Mouse (Mus musculus): Measurements from ENCODE around the gene Ciz1. TPM values are rescaled to one million over a fixed set of nuclear protein-coding genes. Genes with fewer than 3 reads are reported as not detected.
A peak's percentile ranks its signal among the peaks of the same experiment; 100 is the strongest.

Gene Ciz1
- polyA plus RNA-seq, 1 experiment from 2014 or later, result 57.0 TPM

DNA sequence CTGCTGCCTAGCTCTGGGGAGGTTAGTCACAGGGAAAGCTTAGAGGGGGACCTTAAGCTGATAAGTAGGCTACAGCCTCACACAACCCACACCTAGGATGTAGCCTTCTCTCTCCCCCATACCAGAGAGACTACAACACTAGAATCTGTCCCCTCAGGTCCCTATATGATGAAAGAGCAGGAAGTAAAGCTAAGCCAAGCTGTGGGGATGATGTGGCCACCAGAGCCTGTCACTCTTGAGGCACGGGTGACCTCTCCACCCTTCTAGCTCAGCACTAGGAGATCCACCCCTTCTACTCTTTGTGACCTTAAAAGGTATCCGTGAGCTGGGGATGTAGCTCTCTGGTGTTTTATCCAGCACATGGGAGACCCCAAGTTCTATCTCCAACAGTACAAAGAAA, 37.0 kb downstream of the Ciz1 start:
- ATAC-seq (ENCODE audit: insufficient read depth, low FRiP score, low TSS enrichment) (no peak), DNase-seq (ENCODE audit: low spot score) (no peak)
- Histone ChIP-seq H3K4me1 (ENCODE audit: control insufficient read depth, insufficient read depth, low read length) (no peaks in the 10 kb centered on the region), H3K27me3 (ENCODE audit: control insufficient read depth, insufficient read depth, low read length) (no peaks in the 10 kb centered on the region), H3K9ac (ENCODE audit: low read length) (no peak overlapping the region), H3K4me3 (ENCODE audit: low read depth, low read length) (no peak overlapping the region), H3K9me3 (ENCODE audit: control insufficient read depth, low read length) (no peaks in the 10 kb centered on the region), H3K4me2 (ENCODE audit: low read depth) (no peak overlapping the region), H3K36me3 (ENCODE audit: control insufficient read depth, insufficient read depth, low read length) (no peaks in the 10 kb centered on the region; the same call in 1 of the 2 replicates), H3K27ac (ENCODE audit: low read depth, low read length) (no peak overlapping the region)
- WGBS, result 86% methylated on average over 2 of the region's 2 CpGs

DNA sequence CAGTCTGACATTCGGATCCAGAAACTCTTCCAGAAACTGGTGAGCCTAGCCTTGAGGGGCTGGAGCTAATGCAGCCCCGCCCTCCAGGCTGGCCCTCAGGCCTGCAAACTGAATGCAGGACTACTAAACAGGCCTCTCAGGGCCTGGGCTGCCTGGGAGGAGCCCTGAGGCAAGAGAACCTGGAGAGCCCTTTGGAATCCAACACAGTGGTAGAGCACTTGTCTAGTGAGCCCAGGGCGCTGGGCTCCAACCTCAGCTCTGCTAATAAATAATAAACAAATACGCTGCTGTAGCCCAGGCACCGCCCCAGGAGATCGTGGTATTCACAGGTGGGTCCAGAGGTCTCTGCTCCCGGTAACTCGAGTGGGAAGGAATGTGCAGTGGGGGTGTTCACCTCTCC, 38.7 kb downstream of the Ciz1 start:
- H3K4me3 ChIP-seq (ENCODE audit: low read depth, low read length), result no peak overlapping the region
- ATAC-seq (ENCODE audit: insufficient read depth, low FRiP score, low TSS enrichment), result no peak
- WGBS, result 73% methylated on average over 8 of the region's 8 CpGs

DNA sequence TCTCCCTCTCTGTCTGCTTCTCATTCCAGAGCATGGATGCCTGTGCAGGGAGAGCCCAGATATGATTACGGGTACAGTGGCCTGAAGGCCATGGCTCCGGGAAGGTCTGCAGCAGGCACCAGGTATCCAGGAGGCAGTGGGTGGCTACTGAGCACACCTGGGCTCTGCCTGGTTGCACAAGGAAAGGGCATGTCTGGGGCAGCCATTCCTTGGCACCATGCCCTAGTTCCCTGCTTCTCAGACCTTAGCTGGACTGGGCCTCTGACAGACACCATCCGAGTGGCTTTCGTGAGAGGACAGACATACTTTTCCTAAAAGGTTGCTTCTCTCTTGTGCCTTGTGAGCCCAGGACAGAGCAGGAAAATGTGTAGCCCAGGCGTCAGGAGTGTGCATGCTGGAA, 39.9 kb downstream of the Ciz1 start:
- ATAC-seq (ENCODE audit: insufficient read depth, low FRiP score, low TSS enrichment), result no peak
- 92% methylated on average over 5 of the region's 5 CpGs for WGBS

More for the DNA sequence above, 38.7 kb downstream of the Ciz1 start:
- Histone ChIP-seq H3K4me1 (ENCODE audit: control insufficient read depth, insufficient read depth, low read length) (no peaks in the 10 kb centered on the region), H3K36me3 (ENCODE audit: control insufficient read depth, insufficient read depth, low read length) (no peaks in the 10 kb centered on the region; the same call in 1 of the 2 replicates), H3K4me2 (ENCODE audit: low read depth) (no peak overlapping the region), H3K9ac (ENCODE audit: low read length) (no peak overlapping the region), H3K27ac (ENCODE audit: low read depth, low read length) (no peak overlapping the region), H3K27me3 (ENCODE audit: control insufficient read depth, insufficient read depth, low read length) (no peaks in the 10 kb centered on the region), H3K9me3 (ENCODE audit: control insufficient read depth, low read length) (no peaks in the 10 kb centered on the region)
- DNase-seq (ENCODE audit: low spot score), result no peak

GRCm38 (mm10) chr2:32394973-32395372, 42.8 kb downstream of the Ciz1 start:
- Histone ChIP-seq H3K4me3 (ENCODE audit: low read depth, low read length) (peak overlapping the region; percentile 71), H3K27me3 (ENCODE audit: control insufficient read depth, insufficient read depth, low read length) (no peaks in the 10 kb centered on the region), H3K36me3 (ENCODE audit: control insufficient read depth, insufficient read depth, low read length) (no peaks in the 10 kb centered on the region; the same call in none of the 2 replicates), H3K4me1 (ENCODE audit: control insufficient read depth, insufficient read depth, low read length) (peaks cover 6% of the 10 kb centered on the region), H3K4me2 (ENCODE audit: low read depth) (peak overlapping the region; percentile 90), H3K27ac (ENCODE audit: low read depth, low read length) (peak overlapping the region; percentile 75), H3K9ac (ENCODE audit: low read length) (peak overlapping the region; percentile 64), H3K9me3 (ENCODE audit: control insufficient read depth, low read length) (no peaks in the 10 kb centered on the region)
- DNase-seq (ENCODE audit: low spot score) (peak; percentile 38), ATAC-seq (ENCODE audit: insufficient read depth, low FRiP score, low TSS enrichment) (no peak)
- WGBS, result 3% methylated on average over 8 of the region's 8 CpGs

More for the DNA sequence above, 39.9 kb downstream of the Ciz1 start:
- DNase-seq (ENCODE audit: low spot score), result no peak
- no peaks in the 10 kb centered on the region; the same call in 1 of the 2 replicates for H3K36me3 ChIP-seq (ENCODE audit: control insufficient read depth, insufficient read depth, low read length)
- no peak overlapping the region for H3K27ac ChIP-seq (ENCODE audit: low read depth, low read length)
- no peak overlapping the region for H3K4me2 ChIP-seq (ENCODE audit: low read depth)
- H3K9me3 ChIP-seq (ENCODE audit: control insufficient read depth, low read length), result no peaks in the 10 kb centered on the region
- peaks cover 4% of the 10 kb centered on the region for H3K4me1 ChIP-seq (ENCODE audit: control insufficient read depth, insufficient read depth, low read length)
- no peak overlapping the region; the same call in 1 of the 2 replicates for H3K9ac ChIP-seq (ENCODE audit: low read length)
- no peaks in the 10 kb centered on the region for H3K27me3 ChIP-seq (ENCODE audit: control insufficient read depth, insufficient read depth, low read length)
- no peak overlapping the region for H3K4me3 ChIP-seq (ENCODE audit: low read depth, low read length)

DNA sequence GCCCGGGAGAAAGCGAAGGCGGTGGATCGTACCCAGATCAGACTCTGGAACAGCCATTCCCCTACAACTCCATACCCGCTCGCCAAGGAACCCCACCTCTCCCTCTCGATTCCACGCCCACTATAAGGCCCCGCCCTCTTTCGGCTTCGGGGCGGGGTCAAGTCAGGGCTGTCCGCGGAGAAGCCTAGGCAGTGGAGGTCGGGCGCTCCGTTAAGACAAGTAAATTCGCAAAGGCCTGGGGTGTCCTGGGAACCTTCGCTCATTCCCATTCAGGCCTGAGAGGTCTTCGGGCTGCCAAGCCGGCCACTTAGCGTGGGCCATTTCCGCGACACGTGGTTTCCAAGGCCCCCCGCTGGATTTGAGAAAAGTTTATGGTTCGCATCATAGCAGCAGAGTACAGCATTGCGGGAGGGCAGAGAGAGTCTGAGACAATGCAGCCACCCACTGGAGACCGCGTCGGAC, 43.4 kb downstream of the Ciz1 start, which contains the start of gene Ptges2:
TSS of gene Ptges2 (plus strand) at position 413 of the 462 bp plus-strand sequence.
- H3K27ac ChIP-seq (ENCODE audit: low read depth, low read length), result peak within 1 kb of the TSS; percentile 75

DNA sequence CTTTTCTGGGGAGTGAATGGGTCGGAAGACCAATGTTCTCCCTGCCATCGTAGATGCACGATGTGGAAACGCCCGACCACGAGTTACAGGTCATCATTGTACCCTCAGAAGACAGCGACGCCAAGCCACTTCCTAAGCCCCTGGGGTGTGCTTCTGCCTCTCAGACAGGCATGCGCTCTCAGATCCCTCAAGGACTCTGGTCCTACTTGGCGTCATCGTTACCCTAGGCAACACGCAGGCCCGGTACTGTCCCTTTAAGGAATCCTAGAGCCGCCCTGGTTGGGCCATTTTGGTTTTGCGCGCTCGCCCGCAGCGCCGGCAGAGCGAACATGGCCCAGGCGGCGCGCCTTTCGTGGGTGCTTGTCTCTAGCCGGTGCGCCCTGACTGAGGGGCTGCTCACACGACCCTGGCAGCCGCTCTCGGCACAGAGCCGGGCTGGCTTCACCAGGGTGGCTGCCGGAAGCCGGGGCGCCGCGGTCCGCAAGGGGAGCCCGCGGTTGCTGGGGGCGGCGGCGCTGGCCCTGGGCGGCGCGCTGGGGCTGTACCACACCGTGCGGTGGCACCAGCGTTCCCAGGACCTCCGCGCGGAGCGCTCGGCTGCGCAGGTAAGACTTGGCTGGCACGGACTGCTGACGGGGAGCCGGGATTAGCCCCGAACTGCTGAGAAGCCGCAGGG, 44.0 kb downstream of the Ciz1 start:
- H3K36me3 ChIP-seq (ENCODE audit: control insufficient read depth, insufficient read depth, low read length), result peaks cover 3% of the 10 kb centered on the region
- H3K4me1 ChIP-seq (ENCODE audit: control insufficient read depth, insufficient read depth, low read length), result peaks cover 6% of the 10 kb centered on the region
- H3K4me3 ChIP-seq (ENCODE audit: low read depth, low read length), result peak overlapping the region; percentile 71
- ATAC-seq (ENCODE audit: insufficient read depth, low FRiP score, low TSS enrichment) (peak; percentile 93), DNase-seq (ENCODE audit: low spot score) (peak; percentile 92)
- H3K27me3 ChIP-seq (ENCODE audit: control insufficient read depth, insufficient read depth, low read length), result no peaks in the 10 kb centered on the region
- H3K9me3 ChIP-seq (ENCODE audit: control insufficient read depth, low read length), result no peaks in the 10 kb centered on the region
- H3K9ac ChIP-seq (ENCODE audit: low read length), result peak overlapping the region; percentile 64
- WGBS, result under 1% methylated on average over 54 of the region's 59 CpGs
- H3K4me2 ChIP-seq (ENCODE audit: low read depth), result peak overlapping the region; percentile 90
- peak overlapping the region; percentile 75 for H3K27ac ChIP-seq (ENCODE audit: low read depth, low read length)

More for the DNA sequence above, 43.4 kb downstream of the Ciz1 start, which contains the start of gene Ptges2:
- Histone ChIP-seq H3K4me3 (ENCODE audit: low read depth, low read length) (peak within 1 kb of the TSS; percentile 71), H3K27me3 (ENCODE audit: control insufficient read depth, insufficient read depth, low read length) (no peaks in the 10 kb centered on the region), H3K9ac (ENCODE audit: low read length) (peak within 1 kb of the TSS; percentile 64), H3K4me2 (ENCODE audit: low read depth) (peak within 1 kb of the TSS; percentile 90), H3K4me1 (ENCODE audit: control insufficient read depth, insufficient read depth, low read length) (peaks cover 6% of the 10 kb centered on the region), H3K9me3 (ENCODE audit: control insufficient read depth, low read length) (no peaks in the 10 kb centered on the region), H3K36me3 (ENCODE audit: control insufficient read depth, insufficient read depth, low read length) (peaks cover 2% of the 10 kb centered on the region)
- under 1% methylated on average over 31 of the region's 31 CpGs for WGBS
- DNase-seq (ENCODE audit: low spot score) (peak; percentile 93), ATAC-seq (ENCODE audit: insufficient read depth, low FRiP score, low TSS enrichment) (peak; percentile 88)

- no peaks in the 10 kb centered on the region for H3K27me3 ChIP-seq (ENCODE audit: control insufficient read depth, insufficient read depth, low read length)
- no peak overlapping the region for H3K27ac ChIP-seq (ENCODE audit: low read depth, low read length)
- H3K9ac ChIP-seq (ENCODE audit: low read length), result peak overlapping the region; percentile 64
- H3K4me1 ChIP-seq (ENCODE audit: control insufficient read depth, insufficient read depth, low read length), result peaks cover 6% of the 10 kb centered on the region
- peak overlapping the region; percentile 90 for H3K4me2 ChIP-seq (ENCODE audit: low read depth)
- peak overlapping the region; percentile 71 for H3K4me3 ChIP-seq (ENCODE audit: low read depth, low read length)
- peaks cover 3% of the 10 kb centered on the region for H3K36me3 ChIP-seq (ENCODE audit: control insufficient read depth, insufficient read depth, low read length)
- DNase-seq (ENCODE audit: low spot score) (no peak), ATAC-seq (ENCODE audit: insufficient read depth, low FRiP score, low TSS enrichment) (no peak)
- no peaks in the 10 kb centered on the region for H3K9me3 ChIP-seq (ENCODE audit: control insufficient read depth, low read length)
- under 1% methylated on average over 15 of the region's 15 CpGs for WGBS
These were observed 44.6 kb downstream of the Ciz1 start for GRCm38 (mm10) chr2:32396695-32397094.

GRCm38 (mm10) chr2:32404663-32405062, 52.5 kb downstream of the Ciz1 start:
- Histone ChIP-seq H3K9me3 (ENCODE audit: control insufficient read depth, low read length) (no peaks in the 10 kb centered on the region), H3K4me2 (ENCODE audit: low read depth) (no peak overlapping the region), H3K36me3 (ENCODE audit: control insufficient read depth, insufficient read depth, low read length) (peaks cover 6% of the 10 kb centered on the region), H3K4me1 (ENCODE audit: control insufficient read depth, insufficient read depth, low read length) (no peaks in the 10 kb centered on the region), H3K27ac (ENCODE audit: low read depth, low read length) (no peak overlapping the region), H3K4me3 (ENCODE audit: low read depth, low read length) (no peak overlapping the region), H3K27me3 (ENCODE audit: control insufficient read depth, insufficient read depth, low read length) (no peaks in the 10 kb centered on the region), H3K9ac (ENCODE audit: low read length) (no peak overlapping the region)
- WGBS, result 37% methylated on average over 2 of the region's 2 CpGs
- DNase-seq (ENCODE audit: low spot score), result peak; percentile 95
- ATAC-seq (ENCODE audit: insufficient read depth, low FRiP score, low TSS enrichment), result no peak
